Mouse (Mus musculus) megakaryocyte-erythroid progenitor cell, adult 5 weeks (primary cell): Measurements from ENCODE around the gene Tmem178. TPM values are rescaled to one million over a fixed set of nuclear protein-coding genes. Genes with fewer than 3 reads are reported as not detected.

ENCODE experiments used
- polyA plus RNA-seq: library from polyadenylated mRNA; stranded (reverse); fragments of >175 nt; gene quantifications from 2 replicates; pipeline ENCODE4 v1.2.3, GENCODE M21; 2012

Tmem178 gene
- polyA plus RNA-seq, result 1.1 and 3.4 TPM in 2 replicates

GRCm38 (mm10) chr17:80944530-80945198 lies at the start of gene Tmem178:
Gene Tmem178 (plus strand): TSS chr17:80944632.

Other genes with a start within 250 kb of the Tmem178 start
- gene Map4k3, start 216.1 kb upstream of the Tmem178 start, polyA plus RNA-seq, result 2.8 and 3.6 TPM in 2 replicates
- 1.3 and 1.4 TPM in 2 replicates for gene Thumpd2, start 120.5 kb downstream of the Tmem178 start, polyA plus RNA-seq